Mouse (Mus musculus) hindbrain, postnatal 0 days (tissue): ENCODE measurements around the gene Olfr845. TPM values are rescaled to one million over a fixed set of nuclear protein-coding genes. Genes with fewer than 3 reads are reported as not detected.

Experiments
- ATAC-seq: fragments of 200-750 bp; cut with Nextera tagmentation; 2 replicates; pipeline ENCODE4 v1.8.0; 2017; ENCODE audit warnings: mild to moderate bottlenecking, moderate TSS enrichment, moderate library complexity
- DNase-seq: peaks from one replicate; pipeline ENCODE4 v3.0.0-alpha.2; 2015; ENCODE audit warnings: low spot score
- H3K27ac ChIP-seq: fragments of 300-500 bp; sonication (generic); 2 replicates; pipeline ENCODE4 v1.5.1; 2014; ENCODE audit warnings: mild to moderate bottlenecking
- H3K27me3 ChIP-seq: fragments of 300-500 bp; sonication (generic); 2 replicates; pipeline ENCODE4 v1.6.1; 2014; ENCODE audit warnings: low read length, mixed read lengths; ENCODE audit not compliant: insufficient read depth
- H3K36me3 ChIP-seq: fragments of 300-500 bp; sonication (generic); 2 replicates; pipeline ENCODE4 v1.6.1; 2014; ENCODE audit warnings: low read length, mixed read lengths; ENCODE audit not compliant: insufficient read depth
- H3K4me1 ChIP-seq: fragments of 300-500 bp; sonication (generic); 2 replicates; pipeline ENCODE4 v1.6.1; 2014; ENCODE audit warnings: antibody characterized with exemption, low read length, mixed read lengths; ENCODE audit not compliant: insufficient read depth
- H3K4me2 ChIP-seq: fragments of 300-500 bp; sonication (generic); 2 replicates; pipeline ENCODE4 v1.6.1; 2014; ENCODE audit warnings: low read depth, mild to moderate bottlenecking, low read length, moderate library complexity, mixed read lengths
- H3K4me3 ChIP-seq: fragments of 300-500 bp; sonication (generic); 2 replicates; pipeline ENCODE4 v1.5.1; 2014; ENCODE audit warnings: low read length
- H3K9ac ChIP-seq: fragments of 300-500 bp; sonication (generic); replicated peaks from 2 replicates; pipeline ENCODE4 v1.6.1; 2014; ENCODE audit warnings: mild to moderate bottlenecking, low read length, moderate library complexity, mixed read lengths
- H3K9me3 ChIP-seq: fragments of 300-500 bp; sonication (generic); 2 replicates; pipeline ENCODE4 v1.6.1; 2016; ENCODE audit warnings: low read length, mixed read lengths
- CTCF ChIP-seq: IDR thresholded peaks from 2 replicates; pipeline ENCODE4 v1.5.1; 2016; ENCODE audit warnings: antibody characterized with exemption, control low read depth, low read depth
- whole genome bisulfite sequencing: fragments of 180-500 bp; shearing (Covaris S2); extraction: QIAGEN DNeasy Blood & Tissue Kit; methylation state at CpG from one replicate; pipeline ENCODE4 v1.1.7; 2014; 5-methylcytosine and 5-hydroxymethylcytosine counted together
- polyA plus RNA-seq: library from polyadenylated mRNA; unstranded; fragments of >200 nt; fragmentation: Nextera tagmentation; extraction: Ambion mirVana; gene quantifications from 2 replicates; pipeline ENCODE4 v1.2.1, GENCODE M21; 2015
- total RNA-seq: library from RNA; depleted of rRNA; stranded (reverse); fragments of >200 nt; gene quantifications from 2 replicates; pipeline ENCODE4 v1.2.3, GENCODE M21; 2014; rRNA removed

Olfr845 gene
- total RNA-seq (not detected in 2 replicates), polyA plus RNA-seq (not detected in 2 replicates)

- Histone ChIP-seq H3K27me3 (no peaks in the 10 kb centered on the region), H3K4me2 (no peak within 1 kb of the TSS), H3K36me3 (no peaks in the 10 kb centered on the region), H3K4me3 (no peak within 1 kb of the TSS), H3K4me1 (no peaks in the 10 kb centered on the region), H3K9me3 (0 out of 2 replicates have a peak, but pooled peaks cover 10% of the 10 kb centered on the region), H3K27ac (no peak within 1 kb of the TSS), H3K9ac (no peak within 1 kb of the TSS)
- DNase-seq, result no peak
- ATAC-seq, result no peak
- 74% methylated on average over 1 of the region's 1 CpGs for WGBS
- no peak for TF ChIP-seq CTCF
Observed at GRCm38 (mm10) chr9:19336157-19336556, at the start of gene Olfr845. Olfr845 (plus strand) TSS chr9:19336457.

GRCm38 (mm10) chr9:19316047-19316446 is 20.2 kb upstream of the Olfr845 start, which contains the start of gene Olfr844:
Olfr844 (plus strand) TSS chr9:19316347.
- no peak for ATAC-seq
- no peak within 1 kb of the TSS for H3K4me3 ChIP-seq

GRCm38 (mm10) chr9:19363905-19364304 is 27.6 kb downstream of the Olfr845 start, which contains the start of gene Olfr846:
Olfr846 (minus strand) TSS chr9:19364005.
- 53% methylated on average over 1 of the region's 1 CpGs for WGBS
- no peak for ATAC-seq
- H3K4me1 ChIP-seq, result no peaks in the 10 kb centered on the region
- TF ChIP-seq CTCF, result no peak
- peaks cover 8% of the 10 kb centered on the region; the same call in 1 of the 2 replicates for H3K9me3 ChIP-seq
- no peak within 1 kb of the TSS for H3K4me3 ChIP-seq
- H3K27ac ChIP-seq, result no peak within 1 kb of the TSS
- no peak within 1 kb of the TSS for H3K9ac ChIP-seq
- no peaks in the 10 kb centered on the region for H3K36me3 ChIP-seq
- no peak within 1 kb of the TSS for H3K4me2 ChIP-seq
- no peaks in the 10 kb centered on the region for H3K27me3 ChIP-seq
- no peak for DNase-seq

More at GRCm38 (mm10) chr9:19316047-19316446, 20.2 kb upstream of the Olfr845 start, which contains the start of gene Olfr844:
- Histone ChIP-seq H3K27me3 (no peaks in the 10 kb centered on the region), H3K27ac (no peak within 1 kb of the TSS), H3K4me1 (no peaks in the 10 kb centered on the region), H3K9ac (no peak within 1 kb of the TSS), H3K36me3 (no peaks in the 10 kb centered on the region), H3K4me2 (no peak within 1 kb of the TSS), H3K9me3 (peaks cover 10% of the 10 kb centered on the region; the same call in 1 of the 2 replicates)
- DNase-seq, result no peak
- no peak for TF ChIP-seq CTCF

- no peaks in the 10 kb centered on the region for H3K36me3 ChIP-seq
- no peaks in the 10 kb centered on the region for H3K27me3 ChIP-seq
- no peaks in the 10 kb centered on the region for H3K9me3 ChIP-seq
- 62% methylated on average over 1 of the region's 1 CpGs for WGBS
- no peak within 1 kb of the TSS for H3K4me2 ChIP-seq
- no peak for ATAC-seq
- H3K4me3 ChIP-seq, result no peak within 1 kb of the TSS
- no peaks in the 10 kb centered on the region for H3K4me1 ChIP-seq
- no peak for DNase-seq
- no peak for TF ChIP-seq CTCF
- H3K27ac ChIP-seq, result no peak within 1 kb of the TSS
- no peak within 1 kb of the TSS for H3K9ac ChIP-seq
Observed at GRCm38 (mm10) chr9:19378569-19378968, 42.3 kb downstream of the Olfr845 start, which contains the start of gene Olfr847. Olfr847 (minus strand) TSS chr9:19378669.

Other genes starting within 250 kb of the Olfr845 start
- gene Olfr836, start 216.1 kb upstream of the Olfr845 start, total RNA-seq, result not detected in 2 replicates
- gene Olfr836, start 216.1 kb upstream of the Olfr845 start, polyA plus RNA-seq, result not detected in 2 replicates
- not detected in 2 replicates for gene Olfr837, start 200.1 kb upstream of the Olfr845 start, total RNA-seq
- not detected in 2 replicates for gene Olfr837, start 200.1 kb upstream of the Olfr845 start, polyA plus RNA-seq
- gene Olfr839-ps1, start 159.1 kb upstream of the Olfr845 start, total RNA-seq, result 0.05 TPM in 1 of 2 replicates, not detected in the other
- not detected in 2 replicates for gene Olfr839-ps1, start 159.1 kb upstream of the Olfr845 start, polyA plus RNA-seq
- gene Olfr843, start 84.5 kb upstream of the Olfr845 start, total RNA-seq, result not detected in 2 replicates
- not detected in 2 replicates for gene Olfr843, start 84.5 kb upstream of the Olfr845 start, polyA plus RNA-seq
- gene Olfr844, start 20.1 kb upstream of the Olfr845 start, total RNA-seq, result not detected in 2 replicates
- gene Olfr844, start 20.1 kb upstream of the Olfr845 start, polyA plus RNA-seq, result not detected in 2 replicates
- gene Olfr846, start 27.5 kb downstream of the Olfr845 start, total RNA-seq, result not detected in 2 replicates
- not detected in 2 replicates for gene Olfr846, start 27.5 kb downstream of the Olfr845 start, polyA plus RNA-seq
- gene Olfr847, start 42.2 kb downstream of the Olfr845 start, total RNA-seq, result not detected in 2 replicates
- not detected in 2 replicates for gene Olfr847, start 42.2 kb downstream of the Olfr845 start, polyA plus RNA-seq
- not detected in 2 replicates for gene Olfr849, start 103.8 kb downstream of the Olfr845 start, total RNA-seq
- not detected in 2 replicates for gene Olfr849, start 103.8 kb downstream of the Olfr845 start, polyA plus RNA-seq
- gene Olfr850, start 141.8 kb downstream of the Olfr845 start, total RNA-seq, result not detected in 2 replicates
- not detected in 2 replicates for gene Olfr850, start 141.8 kb downstream of the Olfr845 start, polyA plus RNA-seq
- not detected in 2 replicates for gene Olfr851, start 156.8 kb downstream of the Olfr845 start, total RNA-seq
- not detected in 2 replicates for gene Olfr851, start 156.8 kb downstream of the Olfr845 start, polyA plus RNA-seq
- not detected in 2 replicates for gene Olfr853, start 204.6 kb downstream of the Olfr845 start, total RNA-seq
- not detected in 2 replicates for gene Olfr853, start 204.6 kb downstream of the Olfr845 start, polyA plus RNA-seq
- not detected in 2 replicates for gene Olfr854, start 230.9 kb downstream of the Olfr845 start, total RNA-seq
- not detected in 2 replicates for gene Olfr854, start 230.9 kb downstream of the Olfr845 start, polyA plus RNA-seq
- not detected in 2 replicates for gene Olfr855, start 246.2 kb downstream of the Olfr845 start, total RNA-seq
- not detected in 2 replicates for gene Olfr855, start 246.2 kb downstream of the Olfr845 start, polyA plus RNA-seq